Mouse (Mus musculus) G1E (cell line): ENCODE measurements around the gene Aftph. TPM values are rescaled to one million over a fixed set of nuclear protein-coding genes. Genes with fewer than 3 reads are reported as not detected.

Experiments
- ATAC-seq: 2 replicates; pipeline ENCODE4 v1.8.0; 2016; ENCODE audit warnings: mild to moderate bottlenecking; ENCODE audit not compliant: insufficient number of reproducible peaks, poor library complexity, low FRiP score, severe bottlenecking; ENCODE audit errors: extremely low read depth
- DNase-seq: peaks from one replicate; pipeline ENCODE4 v3.0.0; 2012; ENCODE audit warnings: low spot score
- H3K27me3 ChIP-seq: 2 replicates; pipeline ENCODE4 v1.6.1; 2012; ENCODE audit warnings: mild to moderate bottlenecking, low read length, inconsistent platforms; ENCODE audit not compliant: insufficient read depth
- H3K36me3 ChIP-seq: replicated peaks from 2 replicates; pipeline ENCODE3; 2012; ENCODE audit warnings: mild to moderate bottlenecking, inconsistent platforms
- H3K4me1 ChIP-seq: 2 replicates; pipeline ENCODE4 v1.6.1; 2012; ENCODE audit warnings: low read depth, low read length, inconsistent platforms, mixed read lengths; ENCODE audit not compliant: insufficient read depth
- H3K4me3 ChIP-seq: 2 replicates; pipeline ENCODE4 v1.5.1; 2012; ENCODE audit warnings: low read depth, mild to moderate bottlenecking, inconsistent platforms, low read length, moderate library complexity, mixed read lengths
- H3K9me3 ChIP-seq: replicated peaks from 2 replicates; pipeline ENCODE4 v1.6.1; 2012; ENCODE audit warnings: inconsistent platforms
- CTCF ChIP-seq: IDR thresholded peaks from 2 replicates; pipeline ENCODE4 v1.5.1; 2012; ENCODE audit warnings: low read depth, low read length, inconsistent platforms, mixed read lengths
- GATA1 ChIP-seq: IDR thresholded peaks from 2 replicates; pipeline ENCODE4 v1.6.1; 2012; ENCODE audit warnings: borderline replicate concordance, low read length, inconsistent platforms, mixed read lengths
- GATA2 ChIP-seq: IDR thresholded peaks from 2 replicates; pipeline ENCODE4 v1.6.1; 2012; ENCODE audit warnings: low read depth, low read length, inconsistent platforms, borderline replicate concordance
- POLR2AphosphoS5 ChIP-seq: IDR thresholded peaks from 2 replicates; pipeline ENCODE4 v1.6.1; 2012; ENCODE audit warnings: low read depth, low read length, inconsistent platforms; ENCODE audit not compliant: insufficient replicate concordance
- TAL1 ChIP-seq: conservative IDR thresholded peaks from 2 replicates; pipeline ENCODE4 v1.6.1; 2012; ENCODE audit warnings: low read depth, low read length, inconsistent platforms, mixed read lengths
- polyA plus RNA-seq: library from polyadenylated mRNA; stranded (reverse); fragments of >175 nt; gene quantifications from 2 replicates; pipeline ENCODE4 v1.2.3, GENCODE M21; 2012
- total RNA-seq, 2 experiments: library from RNA; stranded (forward) in 1 of 2; stranded (reverse) in 1 of 2; fragments of 200-1000 nt in 1 of 2; fragments of >200 nt in 1 of 2; fragmentation: Nextera tagmentation in 1 of 2; gene quantifications; 2 replicates each; pipeline ENCODE4 v1.2.3; 2014 to 2017

Gene Aftph
- total and polyA plus RNA-seq, 3 experiments: 9.0 to 103 (median 56.9) TPM

- peaks cover 24% of the 10 kb centered on the region for H3K4me1 ChIP-seq
- peaks cover 46% of the 10 kb centered on the region for H3K36me3 ChIP-seq
- H3K27me3 ChIP-seq: no peaks in the 10 kb centered on the region
- ATAC-seq (no peak), DNase-seq (no peak)
- TF ChIP-seq CTCF (no peak), POLR2AphosphoS5 (no peak), TAL1 (no peak), GATA2 (no peak), GATA1 (no peak)
- no peak overlapping the region for H3K4me3 ChIP-seq
- no peaks in the 10 kb centered on the region for H3K9me3 ChIP-seq
Measured at GRCm38 (mm10) chr11:20729403-20729802, 12.0 kb downstream of the Aftph start.

DNA sequence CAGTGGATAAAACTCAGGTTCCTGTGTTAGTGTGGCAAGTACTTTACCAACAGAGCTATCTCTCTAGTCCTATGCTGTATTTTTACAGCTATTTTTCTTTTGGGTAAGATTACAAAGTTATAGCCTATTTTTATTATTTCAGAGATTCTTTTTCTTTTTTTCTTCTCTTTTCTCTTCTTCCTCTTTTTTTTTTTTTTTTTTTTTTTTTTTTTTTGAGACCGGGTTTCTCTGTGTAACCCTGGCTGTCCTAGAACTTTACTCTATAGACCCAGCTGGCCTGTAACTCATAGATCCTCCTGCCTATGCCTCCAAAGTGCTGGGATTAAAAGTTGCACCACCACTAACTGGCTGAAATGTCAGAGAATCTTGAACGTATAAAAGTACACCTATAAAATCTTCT is 13.3 kb downstream of the Aftph start:
- DNase-seq (no peak), ATAC-seq (no peak)
- TF ChIP-seq GATA1 (no peak), TAL1 (no peak), CTCF (no peak), POLR2AphosphoS5 (no peak), GATA2 (no peak)
- Histone ChIP-seq H3K27me3 (no peaks in the 10 kb centered on the region), H3K9me3 (no peaks in the 10 kb centered on the region), H3K4me1 (peaks cover 21% of the 10 kb centered on the region), H3K36me3 (peaks cover 48% of the 10 kb centered on the region), H3K4me3 (no peak overlapping the region)

- Histone ChIP-seq H3K36me3 (peaks cover 60% of the 10 kb centered on the region), H3K4me3 (no peak overlapping the region), H3K27me3 (no peaks in the 10 kb centered on the region), H3K4me1 (peaks cover 5% of the 10 kb centered on the region), H3K9me3 (no peaks in the 10 kb centered on the region)
- TF ChIP-seq GATA1: no peak
- TF ChIP-seq CTCF: no peak
- TF ChIP-seq TAL1: no peak
- TF ChIP-seq POLR2AphosphoS5: no peak
- no peak for TF ChIP-seq GATA2
- no peak for ATAC-seq
- DNase-seq: no peak
Measured at GRCm38 (mm10) chr11:20723572-20723971, 17.8 kb downstream of the Aftph start.

DNA sequence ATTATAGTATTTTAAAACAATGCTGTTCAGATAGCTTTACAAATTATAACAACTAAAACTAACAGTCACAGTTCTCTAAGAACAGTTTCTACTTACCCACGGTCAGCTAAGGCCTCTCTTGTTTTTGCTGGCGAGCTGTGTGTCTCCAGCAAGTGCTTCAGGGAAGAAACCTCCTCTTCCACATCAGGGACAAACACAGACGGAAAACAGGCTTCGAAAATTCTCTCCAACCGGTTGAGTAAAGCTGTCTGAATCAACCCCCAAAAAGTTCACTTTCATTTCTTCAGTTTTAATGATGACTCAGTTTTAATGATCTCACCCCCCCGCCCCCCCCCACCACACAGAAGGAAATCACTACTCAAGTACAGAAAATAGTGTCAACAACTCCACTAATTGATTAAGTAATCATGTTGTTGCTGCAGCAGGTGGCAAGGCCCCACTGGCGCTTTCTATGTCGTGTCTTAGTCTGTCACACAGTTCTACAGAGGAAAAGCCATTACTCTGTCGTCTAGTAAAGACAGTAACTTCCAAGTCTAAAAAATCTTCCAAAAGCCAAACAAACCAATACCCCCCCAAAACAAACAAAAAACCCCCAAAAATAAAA is 29.2 kb downstream of the Aftph start:
- TF ChIP-seq POLR2AphosphoS5 (no peak), GATA1 (no peak), GATA2 (no peak), TAL1 (no peak), CTCF (no peak)
- H3K4me3 ChIP-seq: no peak overlapping the region
- ATAC-seq: no peak

DNA sequence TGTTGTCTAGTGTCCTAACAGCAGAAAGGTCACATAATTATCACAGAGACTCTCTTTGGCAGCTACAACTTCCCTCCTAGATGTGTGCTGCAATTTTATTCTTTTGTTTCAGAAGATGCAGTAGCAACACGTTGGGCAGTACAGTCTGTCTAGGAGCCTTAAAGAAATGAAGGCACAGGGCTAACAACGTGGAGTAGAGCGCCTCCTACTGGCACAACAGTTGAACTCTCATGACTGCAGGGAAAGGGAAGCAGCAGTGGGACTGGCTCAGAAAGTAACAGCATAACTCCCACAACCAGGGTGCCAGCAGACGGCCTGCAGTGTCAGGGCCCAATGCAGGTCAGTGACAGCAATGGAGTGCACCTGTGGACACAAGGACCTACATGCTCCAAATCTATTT is 50.4 kb downstream of the Aftph start:
- Histone ChIP-seq H3K27me3 (no peaks in the 10 kb centered on the region), H3K9me3 (no peaks in the 10 kb centered on the region), H3K4me3 (no peak overlapping the region), H3K4me1 (no peaks in the 10 kb centered on the region), H3K36me3 (peaks cover 73% of the 10 kb centered on the region)
- TF ChIP-seq GATA1: no peak
- peak; percentile 82 for TF ChIP-seq CTCF
- ATAC-seq: no peak
- DNase-seq: no peak

More for the DNA sequence above, 29.2 kb downstream of the Aftph start:
- no peaks in the 10 kb centered on the region for H3K9me3 ChIP-seq
- no peaks in the 10 kb centered on the region; the same call in 1 of the 2 replicates for H3K4me1 ChIP-seq
- H3K36me3 ChIP-seq: peaks cover 38% of the 10 kb centered on the region
- DNase-seq: no peak
- no peaks in the 10 kb centered on the region for H3K27me3 ChIP-seq

DNA sequence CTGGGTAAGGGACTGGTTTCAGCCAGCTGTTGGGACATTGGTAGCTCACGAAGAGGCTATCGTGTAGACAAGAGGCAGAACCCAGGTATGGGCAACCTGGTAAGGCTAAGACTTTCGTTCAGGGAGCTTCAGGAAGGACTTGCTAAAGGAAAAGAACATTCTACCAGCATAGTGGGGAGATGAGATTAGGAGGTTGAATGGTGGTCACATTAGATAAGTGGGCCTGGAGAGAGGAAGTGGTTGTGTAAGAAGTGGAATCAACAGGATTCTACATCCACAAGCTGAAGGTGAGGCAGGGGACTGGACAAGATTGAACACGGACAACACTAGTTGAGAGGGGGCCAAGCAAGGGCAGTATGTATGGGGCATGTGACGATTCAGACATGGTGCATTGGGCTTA is 59.7 kb downstream of the Aftph start:
- ATAC-seq (no peak), DNase-seq (no peak)
- TF ChIP-seq CTCF (no peak), GATA2 (no peak), GATA1 (no peak), POLR2AphosphoS5 (no peak), TAL1 (no peak)
- Histone ChIP-seq H3K27me3 (peaks cover 11% of the 10 kb centered on the region), H3K4me1 (no peaks in the 10 kb centered on the region; the same call in 1 of the 2 replicates), H3K36me3 (peaks cover 26% of the 10 kb centered on the region), H3K9me3 (no peaks in the 10 kb centered on the region), H3K4me3 (no peak overlapping the region)

DNA sequence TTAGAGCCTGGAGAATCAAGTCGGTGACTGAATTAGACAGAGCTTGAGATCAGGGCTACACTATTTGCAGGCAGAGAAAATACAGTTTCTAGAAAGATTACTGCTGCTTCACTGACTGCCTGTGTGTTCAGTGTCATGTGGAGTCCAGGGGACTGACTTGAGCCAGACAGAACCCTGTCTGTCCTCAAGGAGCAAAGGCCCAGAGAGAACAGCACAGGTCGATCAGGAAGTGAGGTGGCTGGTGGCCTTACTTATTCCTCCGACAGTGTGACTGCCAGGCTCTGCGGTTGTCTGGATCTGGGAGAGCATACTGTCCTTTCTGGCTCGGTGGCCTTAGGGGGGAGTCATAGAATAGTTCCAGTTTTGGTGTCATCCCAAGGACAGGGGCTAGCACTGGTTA is 60.6 kb downstream of the Aftph start:
- DNase-seq: no peak
- H3K4me3 ChIP-seq: no peak overlapping the region
- peaks cover 14% of the 10 kb centered on the region for H3K27me3 ChIP-seq
- no peaks in the 10 kb centered on the region for H3K9me3 ChIP-seq
- no peak for ATAC-seq
- TF ChIP-seq TAL1 (no peak), GATA1 (no peak), CTCF (no peak), POLR2AphosphoS5 (no peak), GATA2 (no peak)
- H3K36me3 ChIP-seq: peaks cover 17% of the 10 kb centered on the region
- H3K4me1 ChIP-seq: no peaks in the 10 kb centered on the region; the same call in 1 of the 2 replicates
